Mouse (Mus musculus) adipocyte (in vitro differentiated cells): ENCODE measurements at regions not wholly inside any gene's neighbourhood (a gene's known extent, or its start where the extent isn't known, plus 50 kb on each side); places are given as distances from the start of the nearest gene placed in this dataset.

Source experiments
- DNase-seq: peaks from one replicate; pipeline ENCODE4 v3.0.0-alpha.2; 2016; ENCODE audit warnings: low spot score

- DNase-seq = no peak
These were observed 54.9 kb upstream of the Chst1 start for GRCm38 (mm10) chr2:92544364-92545151.

GRCm38 (mm10) chr2:92540841-92541240 lies 58.7 kb upstream of the Chst1 start:
- no peak for DNase-seq

GRCm38 (mm10) chr2:92531996-92532395 lies 67.5 kb upstream of the Chst1 start:
- no peak for DNase-seq

GRCm38 (mm10) chr2:92530677-92531076 lies 68.8 kb upstream of the Chst1 start:
- DNase-seq = no peak

- DNase-seq = no peak
These were observed 69.5 kb upstream of the Slc35c1 start for GRCm38 (mm10) chr2:92529670-92530322.

- peak; percentile 12 for DNase-seq
These were observed 68.8 kb upstream of the Slc35c1 start for GRCm38 (mm10) chr2:92529071-92529641.

GRCm38 (mm10) chr2:92528119-92528830 lies 67.9 kb upstream of the Slc35c1 start:
- DNase-seq = no peak

- DNase-seq = no peak
These were observed 66.5 kb upstream of the Slc35c1 start for GRCm38 (mm10) chr2:92526676-92527395.

- DNase-seq = no peak
These were observed 65.3 kb upstream of the Slc35c1 start for GRCm38 (mm10) chr2:92525628-92526027.

GRCm38 (mm10) chr2:92525062-92525623 lies 64.8 kb upstream of the Slc35c1 start:
- no peak for DNase-seq

GRCm38 (mm10) chr2:92524346-92524905 lies 64.1 kb upstream of the Slc35c1 start:
- DNase-seq = no peak

GRCm38 (mm10) chr2:92523321-92523895 lies 63.1 kb upstream of the Slc35c1 start:
- DNase-seq = no peak

- DNase-seq = no peak
These were observed 61.2 kb upstream of the Slc35c1 start for GRCm38 (mm10) chr2:92521527-92521926.

GRCm38 (mm10) chr2:92519396-92519795 lies 59.1 kb upstream of the Slc35c1 start:
- no peak for DNase-seq

- no peak for DNase-seq
These were observed 58.6 kb upstream of the Slc35c1 start for GRCm38 (mm10) chr2:92518891-92519290.

- DNase-seq = no peak
These were observed 54.6 kb upstream of the Slc35c1 start for GRCm38 (mm10) chr2:92514961-92515360.

- DNase-seq = no peak
These were observed 51.7 kb upstream of the Slc35c1 start for GRCm38 (mm10) chr2:92511771-92512744.
